In the genomic region with DNA sequence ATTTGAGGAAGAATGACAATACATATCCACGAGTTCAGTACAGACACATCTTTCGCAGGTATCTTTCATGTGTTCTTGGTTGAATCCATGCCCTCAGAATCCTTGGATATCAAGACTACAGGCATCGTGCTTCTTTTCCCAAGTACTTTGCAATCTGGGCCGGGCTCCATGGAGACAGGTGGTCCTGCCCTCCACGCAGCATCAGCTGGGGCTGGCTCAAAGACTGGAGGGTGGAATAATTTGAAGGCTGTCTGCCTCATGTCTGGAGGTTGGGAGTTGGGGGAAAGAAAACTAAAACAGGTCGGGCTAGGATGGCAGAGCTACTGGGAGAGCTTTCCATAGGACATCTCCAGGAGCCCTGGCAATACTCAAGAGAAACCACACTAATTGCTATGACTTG, we compare ENCODE assay signal across 26 mouse cellular contexts.
DNase-seq lines count a peak whose midpoint lies in the region; ATAC-seq and TF ChIP-seq lines count a peak whose summit lies in the region.
"Had no signal": no experiment of that assay in that cellular context is flagged by ENCODE, and none has a peak within 500 bp of the region (broad histone marks: within the 10 kb centered on the region; RNA-seq: fewer than 3 reads in every experiment).

No protein-coding gene starts in this region.

- H3K27me3 ChIP-seq in forebrain, embryonic 16.5 days (replicated peaks; ENCODE audit: control insufficient read depth, insufficient read depth, low read length): no peaks in the 10 kb centered on the region
- H3K27me3 ChIP-seq in forebrain, embryonic 11.5 days (ENCODE audit: control insufficient read depth, insufficient read depth, low read length): no peaks in the 10 kb centered on the region
- H3K27me3 ChIP-seq in heart, embryonic 11.5 days (ENCODE audit: control insufficient read depth, insufficient read depth, low read length): no peaks in the 10 kb centered on the region
- H3K27me3 ChIP-seq: CH12.LX; embryonic facial prominence, embryonic 12.5 days; forebrain, embryonic 15.5 days; heart, embryonic 15.5 days; limb, embryonic 13.5 days; lung, embryonic 15.5 days had no signal

- peak; percentile 50; the same call in 1 of the 2 replicates for ATAC-seq in forebrain, embryonic 16.5 days
- no peak for ATAC-seq in forebrain, embryonic 11.5 days (replicated peaks; ENCODE audit: low FRiP score)
- ATAC-seq in heart, embryonic 11.5 days (replicated peaks; ENCODE audit: insufficient number of reproducible peaks, low FRiP score, low TSS enrichment): no peak
- ATAC-seq: forebrain, embryonic 15.5 days; hindbrain, embryonic 16.5 days; intestine, postnatal 0 days had no signal

- WGBS in forebrain, embryonic 16.5 days: 80% methylated on average over 6 of the region's 6 CpGs
- 92% methylated on average over 6 of the region's 6 CpGs for WGBS in forebrain, embryonic 11.5 days
- WGBS in heart, embryonic 11.5 days (ENCODE audit: insufficient replicate concordance): 85% methylated on average over 6 of the region's 6 CpGs

- H3K36me3 ChIP-seq in forebrain, embryonic 16.5 days (ENCODE audit: control insufficient read depth, insufficient read depth): no peaks in the 10 kb centered on the region
- no peaks in the 10 kb centered on the region for H3K36me3 ChIP-seq in forebrain, embryonic 11.5 days (ENCODE audit: control insufficient read depth, insufficient read depth, low read length)
- no peaks in the 10 kb centered on the region for H3K36me3 ChIP-seq in heart, embryonic 11.5 days (ENCODE audit: control insufficient read depth, insufficient read depth, low read length)
- H3K36me3 ChIP-seq: embryonic facial prominence, embryonic 12.5 days; forebrain, embryonic 15.5 days; heart, embryonic 15.5 days; limb, embryonic 13.5 days; lung, embryonic 15.5 days; midbrain, embryonic 10.5 days had no signal

- H3K9ac ChIP-seq in forebrain, embryonic 16.5 days (replicated peaks; ENCODE audit: low read depth, low read length): no peak overlapping the region
- no peak overlapping the region for H3K9ac ChIP-seq in forebrain, embryonic 11.5 days (ENCODE audit: low read length)
- H3K9ac ChIP-seq in heart, embryonic 11.5 days (ENCODE audit: low read depth, low read length): no peak overlapping the region
- H3K9ac ChIP-seq: embryonic facial prominence, embryonic 12.5 days; forebrain, embryonic 15.5 days; heart, embryonic 15.5 days; limb, embryonic 13.5 days; liver, embryonic 14.5 days; lung, embryonic 15.5 days had no signal

- no peak for DNase-seq in forebrain, embryonic 11.5 days (ENCODE audit: low spot score)
- DNase-seq in MN1 (ENCODE audit: low spot score): peak; percentile 22
- DNase-seq in layer of hippocampus, adult 2 months (ENCODE audit: low spot score in 2 of 2): peak; percentile 33 to 69
- peak; percentile 69 to 73 for DNase-seq in right cerebral cortex, postnatal 10 days (ENCODE audit: low spot score in 2 of 2)
- DNase-seq in B cell, adult 2 months: no peak
- DNase-seq in spleen, adult 18-20 months: no peak
- DNase-seq: adrenal gland, postnatal 36 days; cerebellum, adult 8-10 months; heart, postnatal 4 days; kidney, postnatal 10 days; thymus, postnatal 36 days had no signal

- no peak for TF ChIP-seq CTCF in layer of hippocampus, adult 2 months (conservative IDR thresholded peaks at IDR 0.05)

- H3K4me2 ChIP-seq in forebrain, embryonic 16.5 days (ENCODE audit: low read length): no peak overlapping the region
- no peak overlapping the region for H3K4me2 ChIP-seq in forebrain, embryonic 11.5 days (ENCODE audit: low read depth, low read length, severe bottlenecking)
- H3K4me2 ChIP-seq in heart, embryonic 11.5 days: no peak overlapping the region
- H3K4me2 ChIP-seq: embryonic facial prominence, embryonic 12.5 days; forebrain, embryonic 15.5 days; heart, embryonic 15.5 days; limb, embryonic 13.5 days; lung, embryonic 15.5 days had no signal

- H3K9me3 ChIP-seq in forebrain, embryonic 16.5 days (ENCODE audit: control insufficient read depth, low read length): no peaks in the 10 kb centered on the region
- H3K9me3 ChIP-seq in forebrain, embryonic 11.5 days (ENCODE audit: control insufficient read depth, low read length): no peaks in the 10 kb centered on the region
- no peaks in the 10 kb centered on the region for H3K9me3 ChIP-seq in heart, embryonic 11.5 days (replicated peaks; ENCODE audit: control insufficient read depth, low read length)
- H3K9me3 ChIP-seq: embryonic facial prominence, embryonic 12.5 days; forebrain, embryonic 15.5 days; heart, embryonic 15.5 days; limb, embryonic 13.5 days; lung, embryonic 15.5 days; midbrain, embryonic 10.5 days had no signal

- H3K4me3 ChIP-seq in forebrain, embryonic 16.5 days (replicated peaks; ENCODE audit: low read length): no peak overlapping the region
- H3K4me3 ChIP-seq in forebrain, embryonic 11.5 days (ENCODE audit: low read depth, low read length): no peak overlapping the region
- H3K4me3 ChIP-seq in layer of hippocampus, adult 2 months: no peak overlapping the region
- H3K4me3 ChIP-seq in heart, embryonic 11.5 days (ENCODE audit: low read depth, low read length): no peak overlapping the region
- H3K4me3 ChIP-seq: embryonic facial prominence, embryonic 12.5 days; erythroblast, embryonic 14.5 days; forebrain, embryonic 15.5 days; heart, embryonic 15.5 days; left cerebral cortex, adult 2 months; limb, embryonic 13.5 days; lung, embryonic 15.5 days; midbrain, embryonic 10.5 days had no signal

- no peak overlapping the region for H3K27ac ChIP-seq in forebrain, embryonic 16.5 days (ENCODE audit: low read length)
- H3K27ac ChIP-seq in forebrain, embryonic 11.5 days (ENCODE audit: low read depth, low read length): no peak overlapping the region
- no peak overlapping the region for H3K27ac ChIP-seq in layer of hippocampus, adult 2 months
- no peak overlapping the region for H3K27ac ChIP-seq in heart, embryonic 11.5 days (ENCODE audit: low read depth, low read length)
- H3K27ac ChIP-seq: embryonic facial prominence, embryonic 12.5 days; forebrain, embryonic 15.5 days; heart, embryonic 15.5 days; left cerebral cortex, adult 2 months; limb, embryonic 13.5 days; liver, embryonic 14.5 days; lung, embryonic 15.5 days; macrophage; midbrain, embryonic 10.5 days had no signal

- H3K4me1 ChIP-seq in forebrain, embryonic 16.5 days (replicated peaks; ENCODE audit: control insufficient read depth, insufficient read depth, low read length): peaks cover 7% of the 10 kb centered on the region; the same call in 1 of the 2 replicates
- H3K4me1 ChIP-seq in forebrain, embryonic 11.5 days (replicated peaks; ENCODE audit: control insufficient read depth, insufficient read depth, low read length): no peaks in the 10 kb centered on the region
- no peaks in the 10 kb centered on the region for H3K4me1 ChIP-seq in heart, embryonic 11.5 days (ENCODE audit: control insufficient read depth, insufficient read depth, low read length)
- H3K4me1 ChIP-seq: heart, embryonic 15.5 days; limb, embryonic 13.5 days had no signal

Comparison
In these comparisons a context has a peak if more than half of its experiments do, and no peak if none do; other contexts are left out.
1. DNase-seq: peak in MN1 (single experiment), layer of hippocampus, adult 2 months (2 of 2) and right cerebral cortex, postnatal 10 days (2 of 2); none in forebrain, embryonic 11.5 days (single experiment), B cell, adult 2 months (0 of 2) and spleen, adult 18-20 months (0 of 2).